Mouse (Mus musculus): Measurements from ENCODE around the gene Vmn2r28.
"Not testable (repeated sequence)": the region's sequence is repeated elsewhere in the genome, so short reads cannot be mapped to it uniquely, and the experiment has no call there.

Vmn2r28 gene

DNA sequence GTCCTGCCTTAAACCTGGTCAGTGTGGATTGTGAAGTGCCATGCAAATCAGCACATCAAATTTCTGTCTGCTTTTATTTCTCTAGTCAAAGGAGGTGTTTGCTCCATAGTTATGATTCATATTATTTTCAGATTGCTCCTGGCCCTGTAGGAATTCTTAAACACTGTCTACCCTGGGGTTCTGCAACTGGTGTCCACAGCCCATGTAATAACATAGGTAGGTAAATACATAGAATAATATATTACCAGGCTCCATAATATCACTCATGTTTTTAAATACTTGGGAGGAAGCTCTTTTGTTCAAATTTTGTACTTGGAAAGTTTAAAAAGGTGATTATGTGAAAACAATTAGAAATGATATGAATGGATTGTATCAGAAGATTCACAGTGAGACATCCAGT, at the start of gene Vmn2r28:
TSS of gene Vmn2r28 (minus strand) at position 101 of the 400 bp plus-strand sequence.
- DNase-seq (ENCODE audit: low read depth, low spot score): not testable (repeated sequence)

- not testable (repeated sequence) for DNase-seq (ENCODE audit: low read depth, low spot score)
These were observed 47.1 kb upstream of the Vmn2r28 start for GRCm38 (mm10) chr7:5540770-5541436.

DNA sequence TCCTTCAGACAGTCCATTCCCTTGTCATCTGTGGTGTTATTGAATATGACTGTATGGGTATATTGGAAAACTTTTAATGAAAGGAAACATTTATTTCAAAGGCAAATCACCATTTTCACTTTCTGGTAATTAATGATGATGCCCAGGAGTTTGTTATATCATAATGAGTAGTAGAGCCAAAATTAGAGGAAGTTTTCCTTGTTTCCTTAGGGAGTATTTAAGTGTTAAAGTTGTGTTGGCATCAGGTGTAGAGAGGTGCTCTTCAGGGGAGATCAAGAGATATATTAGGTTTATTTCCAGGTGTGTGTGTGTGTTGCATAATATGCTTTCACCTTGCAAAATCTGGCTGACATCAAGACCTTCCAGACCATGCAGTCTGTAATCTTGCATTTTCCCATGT, 37.1 kb downstream of the Vmn2r28 start, which contains the start of gene Vmn1r59:
TSS of gene Vmn1r59 (minus strand) at position 101 of the 400 bp plus-strand sequence.
- DNase-seq (ENCODE audit: low read depth, low spot score): no peak

GRCm38 (mm10) chr7:5454011-5454410, 39.7 kb downstream of the Vmn2r28 start:
- not testable (repeated sequence) for DNase-seq (ENCODE audit: low read depth, low spot score)

DNA sequence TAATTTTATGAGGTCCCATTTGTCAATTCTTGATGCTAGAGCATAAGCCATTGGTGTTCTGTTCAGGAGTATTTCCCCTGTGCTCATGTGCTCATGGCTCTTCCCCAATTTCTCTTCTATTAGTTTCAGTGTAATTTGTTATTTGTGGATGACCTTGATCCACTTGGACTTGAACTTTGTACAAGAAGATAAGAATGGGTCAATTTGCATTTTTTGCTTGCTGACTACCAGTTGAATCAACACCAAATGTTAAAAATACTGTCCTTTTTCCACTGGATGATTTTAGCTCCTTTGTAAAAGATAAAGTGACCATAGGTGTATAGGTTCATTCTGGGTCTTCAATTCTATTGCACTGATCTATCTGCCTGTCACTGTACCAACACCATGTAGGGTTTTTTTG, 45.1 kb downstream of the Vmn2r28 start:
- DNase-seq (ENCODE audit: low read depth, low spot score): no peak

Measured in ZHBTc4 (cell line).